8 mouse cellular contexts compared by ENCODE assay signal in the genomic region with DNA sequence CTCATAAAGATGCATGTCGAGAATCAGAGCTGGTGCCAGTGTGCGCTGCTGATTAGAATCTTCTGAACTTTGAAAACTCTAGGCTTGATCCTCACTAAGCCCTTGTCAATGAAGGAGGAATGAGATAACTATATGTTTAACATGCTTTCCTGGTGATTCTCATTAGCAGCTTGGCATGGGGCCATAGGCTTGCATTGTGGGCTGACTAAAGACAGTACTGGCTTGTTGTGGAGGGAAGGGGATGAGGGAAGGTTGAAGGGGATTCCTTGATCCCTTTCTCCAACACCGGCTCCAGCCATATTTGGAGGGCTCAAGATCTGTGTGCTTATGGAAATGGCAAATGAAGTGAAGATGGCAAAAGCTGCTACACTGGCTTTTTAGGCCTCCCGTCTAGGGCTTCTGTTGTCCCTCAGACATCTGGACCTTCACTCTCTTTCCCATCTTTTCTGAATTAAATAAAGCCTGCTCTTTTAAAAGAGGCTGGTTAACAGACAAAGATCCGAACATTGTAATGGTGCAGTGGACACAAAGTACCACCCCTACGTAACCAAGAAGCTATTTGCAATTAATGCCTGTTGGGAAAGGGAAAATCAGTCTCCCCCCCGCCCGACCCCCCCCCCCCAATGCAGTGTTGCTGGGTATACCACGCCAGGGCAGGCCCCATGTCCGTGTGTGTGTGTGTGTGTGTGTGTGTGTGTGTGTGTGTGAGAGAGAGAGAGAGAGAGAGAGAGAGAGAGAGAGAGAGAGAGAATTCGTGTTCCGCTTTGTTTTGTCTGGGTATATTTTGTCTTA.
DNase-seq lines count a peak whose midpoint lies in the region; ATAC-seq and TF ChIP-seq lines count a peak whose summit lies in the region.

No protein-coding gene starts in this region.

- no peaks in the 10 kb centered on the region for H3K36me3 ChIP-seq in heart, embryonic 11.5 days (ENCODE audit: control insufficient read depth, insufficient read depth, low read length)
- H3K36me3 ChIP-seq in hindbrain, embryonic 13.5 days = no peaks in the 10 kb centered on the region
- no peaks in the 10 kb centered on the region for H3K36me3 ChIP-seq in midbrain, embryonic 12.5 days

- H3K9ac ChIP-seq in heart, embryonic 11.5 days (ENCODE audit: low read depth, low read length) = 0 out of 2 replicates have a peak overlapping the region, but pooled peaks have one; percentile 3
- no peak overlapping the region for H3K9ac ChIP-seq in hindbrain, embryonic 13.5 days
- H3K9ac ChIP-seq in midbrain, embryonic 12.5 days (replicated peaks) = no peak overlapping the region

- no peak overlapping the region for H3K27ac ChIP-seq in heart, embryonic 11.5 days (ENCODE audit: low read depth, low read length)
- H3K27ac ChIP-seq in hindbrain, embryonic 13.5 days = peak overlapping the region; percentile 35
- H3K27ac ChIP-seq in midbrain, embryonic 12.5 days (replicated peaks) = peak overlapping the region; percentile 60

- DNase-seq in heart, postnatal 36 days = no peak
- peak; percentile 90 for DNase-seq in brain, embryonic 14.5 days (ENCODE audit: low read depth)
- no peak for DNase-seq in ovary, postnatal 14 days (ENCODE audit: low spot score)
- no peak for DNase-seq in ovary, postnatal 36 days (ENCODE audit: low spot score)

- H3K4me3 ChIP-seq in heart, embryonic 11.5 days (ENCODE audit: low read depth, low read length) = no peak overlapping the region; the same call in 1 of the 2 replicates
- H3K4me3 ChIP-seq in hindbrain, embryonic 13.5 days = no peak overlapping the region
- no peak overlapping the region for H3K4me3 ChIP-seq in midbrain, embryonic 12.5 days

- no peak for TF ChIP-seq POLR2A in brain, embryonic 14.5 days (IDR thresholded peaks at IDR 0.05; ENCODE audit: borderline replicate concordance, extremely low read depth, insufficient read depth, insufficient read length, poor library complexity, severe bottlenecking)

- peak overlapping the region; percentile 56 for H3K4me2 ChIP-seq in heart, embryonic 11.5 days
- H3K4me2 ChIP-seq in hindbrain, embryonic 13.5 days = peak overlapping the region; percentile 46
- peak overlapping the region; percentile 45 for H3K4me2 ChIP-seq in midbrain, embryonic 12.5 days (replicated peaks)

- ATAC-seq in heart, embryonic 11.5 days (replicated peaks; ENCODE audit: insufficient number of reproducible peaks, low FRiP score, low TSS enrichment) = no peak
- no peak for ATAC-seq in hindbrain, embryonic 13.5 days (ENCODE audit: low FRiP score)
- peak; percentile 67 for ATAC-seq in midbrain, embryonic 12.5 days (ENCODE audit: low FRiP score, low read depth)
- no peak for ATAC-seq in megakaryocyte, adult 5-6 weeks (ENCODE audit: poor library complexity, severe bottlenecking)

- H3K9me3 ChIP-seq in heart, embryonic 11.5 days (replicated peaks; ENCODE audit: control insufficient read depth, low read length) = no peaks in the 10 kb centered on the region
- no peaks in the 10 kb centered on the region for H3K9me3 ChIP-seq in hindbrain, embryonic 13.5 days
- H3K9me3 ChIP-seq in midbrain, embryonic 12.5 days = no peaks in the 10 kb centered on the region

- TF ChIP-seq CTCF in brain, embryonic 14.5 days (IDR thresholded peaks at IDR 0.05; ENCODE audit: borderline replicate concordance, extremely low read depth, insufficient read depth, insufficient read length) = no peak

- intact Hi-C loops in heart, postnatal 36 days (cut with DNase I) = loop anchor here (10.0 kb wide), 1 partner anchor 145 kb away; the partner anchor contains the start of gene Sh2d1a

- H3K27me3 ChIP-seq in heart, embryonic 11.5 days (ENCODE audit: control insufficient read depth, insufficient read depth, low read length) = no peaks in the 10 kb centered on the region
- no peaks in the 10 kb centered on the region for H3K27me3 ChIP-seq in hindbrain, embryonic 13.5 days
- H3K27me3 ChIP-seq in midbrain, embryonic 12.5 days = no peaks in the 10 kb centered on the region

- 32% methylated on average over 12 of the region's 12 CpGs for WGBS in heart, embryonic 11.5 days (ENCODE audit: insufficient replicate concordance)
- 24% methylated on average over 12 of the region's 12 CpGs for WGBS in hindbrain, embryonic 13.5 days
- WGBS in midbrain, embryonic 12.5 days = 23% methylated on average over 10 of the region's 12 CpGs

- no peaks in the 10 kb centered on the region for H3K4me1 ChIP-seq in heart, embryonic 11.5 days (ENCODE audit: control insufficient read depth, insufficient read depth, low read length)
- peaks cover 10% of the 10 kb centered on the region for H3K4me1 ChIP-seq in hindbrain, embryonic 13.5 days (replicated peaks)
- H3K4me1 ChIP-seq in midbrain, embryonic 12.5 days = 0 out of 2 replicates have a peak, but pooled peaks cover 2% of the 10 kb centered on the region
